Mouse (Mus musculus) bone marrow macrophage, adult 2 months (primary cell): ENCODE measurements around the gene Acvrl1.
"Not testable (repeated sequence)": the region's sequence is repeated elsewhere in the genome, so short reads cannot be mapped to it uniquely, and the experiment has no call there.

Experiments used
- CTCF ChIP-seq: IDR thresholded peaks from 2 replicates; pipeline ENCODE4 v1.5.1; 2012; ENCODE audit warnings: low read depth, mild to moderate bottlenecking, low read length, moderate library complexity
- POLR2A ChIP-seq: IDR thresholded peaks from 2 replicates; pipeline ENCODE4 v1.6.1; 2012; ENCODE audit warnings: mild to moderate bottlenecking, low read depth, low read length, borderline replicate concordance

GRCm38 (mm10) chr15:101113778-101114177 lies 14.5 kb upstream of the Acvrl1 start:
- not testable (repeated sequence) for TF ChIP-seq CTCF, POLR2A
